Mouse (Mus musculus) thymus, adult 18-20 months (tissue): ENCODE data around the gene Hspb8.
A peak's percentile ranks its signal among the peaks of the same experiment; 100 is the strongest.

Source experiments
- DNase-seq, 2 experiments: peaks; one replicate each; pipeline ENCODE4 v3.0.0; 2022; ENCODE audit warnings: mixed read lengths in 2 of 2

Hspb8 gene

GRCm38 (mm10) chr5:116422699-116423201 is at the start of gene Hspb8:
Gene Hspb8, minus strand, starts transcription at chr5:116422864.
- DNase-seq, result peak; percentile 7 to 9

- no peak for DNase-seq
Observed at GRCm38 (mm10) chr5:116461354-116462042, 38.8 kb upstream of the Hspb8 start.

- DNase-seq, result no peak
Observed at GRCm38 (mm10) chr5:116459970-116460369, 37.3 kb upstream of the Hspb8 start.

GRCm38 (mm10) chr5:116457791-116458190 is 35.1 kb upstream of the Hspb8 start:
- DNase-seq, result no peak

- no peak for DNase-seq
Observed at GRCm38 (mm10) chr5:116456796-116457515, 34.3 kb upstream of the Hspb8 start.

- DNase-seq, result no peak
Observed at GRCm38 (mm10) chr5:116453401-116453851, 30.8 kb upstream of the Hspb8 start.

GRCm38 (mm10) chr5:116450901-116451300 is 28.2 kb upstream of the Hspb8 start:
- no peak for DNase-seq

- DNase-seq, result no peak
Observed at GRCm38 (mm10) chr5:116449522-116450225, 27.0 kb upstream of the Hspb8 start.

- no peak for DNase-seq
Observed at GRCm38 (mm10) chr5:116448409-116449191, 25.9 kb upstream of the Hspb8 start.

GRCm38 (mm10) chr5:116447821-116448350 is 25.2 kb upstream of the Hspb8 start:
- no peak for DNase-seq

- no peak for DNase-seq
Observed at GRCm38 (mm10) chr5:116446552-116446951, 23.9 kb upstream of the Hspb8 start.

- no peak for DNase-seq
Observed at GRCm38 (mm10) chr5:116445634-116446367, 23.1 kb upstream of the Hspb8 start.

GRCm38 (mm10) chr5:116444517-116444916 is 21.9 kb upstream of the Hspb8 start:
- DNase-seq, result no peak

GRCm38 (mm10) chr5:116443459-116443940 is 20.8 kb upstream of the Hspb8 start:
- no peak for DNase-seq

GRCm38 (mm10) chr5:116442697-116443458 is 20.2 kb upstream of the Hspb8 start:
- no peak for DNase-seq

GRCm38 (mm10) chr5:116440251-116440650 is 17.6 kb upstream of the Hspb8 start:
- DNase-seq, result no peak

- DNase-seq, result no peak
Observed at GRCm38 (mm10) chr5:116438328-116438727, 15.7 kb upstream of the Hspb8 start.

- DNase-seq, result no peak
Observed at GRCm38 (mm10) chr5:116436117-116436516, 13.5 kb upstream of the Hspb8 start.

GRCm38 (mm10) chr5:116434976-116435850 is 12.5 kb upstream of the Hspb8 start:
- no peak for DNase-seq

GRCm38 (mm10) chr5:116432871-116433270 is 10.2 kb upstream of the Hspb8 start:
- DNase-seq, result no peak
